In the genomic region with DNA sequence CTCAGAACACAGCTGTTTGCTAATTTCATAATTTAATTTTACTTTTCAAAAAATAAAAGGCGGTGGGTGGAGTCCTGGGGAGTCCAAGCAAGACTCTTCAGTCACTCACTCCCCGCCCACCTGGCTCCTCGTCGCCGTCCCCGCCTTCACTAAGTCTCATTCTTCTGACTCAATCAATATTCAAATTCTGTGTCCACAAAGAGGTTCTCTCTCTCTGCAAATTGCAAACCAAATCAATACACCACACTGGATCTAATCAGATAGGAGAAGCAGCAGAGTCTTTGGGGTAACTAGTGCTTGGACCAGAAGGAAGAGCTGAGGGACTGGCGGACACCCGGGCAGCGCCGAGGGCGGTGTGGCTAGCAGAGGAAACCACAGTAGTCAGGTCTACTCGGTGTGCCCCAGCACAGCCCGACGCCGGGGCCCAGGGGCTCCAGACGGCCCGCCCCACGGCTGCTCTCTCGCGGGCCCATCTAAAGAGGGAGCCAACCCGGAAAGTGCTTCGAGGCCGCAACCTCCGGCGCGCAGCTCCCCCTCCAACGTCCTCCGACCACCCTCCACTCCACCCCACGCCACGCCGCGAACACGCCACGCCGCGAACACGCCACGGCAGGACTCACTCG, we compare ENCODE assay signal across 8 mouse cellular contexts. TPM values are rescaled to one million over a fixed set of nuclear protein-coding genes. Genes with fewer than 3 reads are reported as not detected.
DNase-seq lines count a peak whose midpoint lies in the region; ATAC-seq and TF ChIP-seq lines count a peak whose summit lies in the region.

No protein-coding gene starts in this region.

- TF ChIP-seq CTCF in C2C12 (IDR thresholded peaks at IDR 0.05; ENCODE audit: control insufficient read depth, insufficient read depth, insufficient read length), result no peak
- TF ChIP-seq CTCF in hindbrain, postnatal 0 days (IDR thresholded peaks at IDR 0.05; ENCODE audit: low read depth), result no peak

- H3K27me3 ChIP-seq in C2C12 (ENCODE audit: control insufficient read depth, insufficient read depth, insufficient read length), result peaks cover 5% of the 10 kb centered on the region
- peaks cover 8% of the 10 kb centered on the region; the same call in 1 of the 2 replicates for H3K27me3 ChIP-seq in hindbrain, postnatal 0 days (ENCODE audit: insufficient read depth, low read length)
- H3K27me3 ChIP-seq in midbrain, embryonic 13.5 days, result peaks cover 15% of the 10 kb centered on the region

- H3K27ac ChIP-seq in hindbrain, postnatal 0 days, result peak overlapping the region; percentile 70
- peak overlapping the region; percentile 65 for H3K27ac ChIP-seq in midbrain, embryonic 13.5 days

- peak; percentile 86 for DNase-seq in heart, adult 11 months
- DNase-seq in heart, adult 9 months (ENCODE audit: low spot score in 2 of 2), result no peak
- no peak for DNase-seq in hindbrain, postnatal 0 days (ENCODE audit: low spot score)
- no peak for DNase-seq in left cerebral cortex, adult 18-20 months (ENCODE audit: low spot score in 2 of 2)
- no peak for DNase-seq in layer of hippocampus, adult 11-12 months (ENCODE audit: low spot score)

- H3K36me3 ChIP-seq in C2C12 (ENCODE audit: control insufficient read depth, insufficient read depth), result peaks cover 37% of the 10 kb centered on the region
- H3K36me3 ChIP-seq in hindbrain, postnatal 0 days (ENCODE audit: insufficient read depth, low read length), result peaks cover 24% of the 10 kb centered on the region
- peaks cover 35% of the 10 kb centered on the region for H3K36me3 ChIP-seq in midbrain, embryonic 13.5 days

- H3K9ac ChIP-seq in hindbrain, postnatal 0 days (replicated peaks; ENCODE audit: low read length), result peak overlapping the region; percentile 78
- H3K9ac ChIP-seq in midbrain, embryonic 13.5 days (replicated peaks), result peak overlapping the region; percentile 89

- peak overlapping the region; percentile 72 for H3K4me2 ChIP-seq in hindbrain, postnatal 0 days (ENCODE audit: low read depth, low read length)
- H3K4me2 ChIP-seq in midbrain, embryonic 13.5 days (replicated peaks), result peak overlapping the region; percentile 93

- 0% methylated on average over 39 of the region's 39 CpGs for WGBS in hindbrain, postnatal 0 days
- WGBS in midbrain, embryonic 13.5 days, result under 1% methylated on average over 39 of the region's 39 CpGs

- no peaks in the 10 kb centered on the region for H3K4me1 ChIP-seq in hindbrain, postnatal 0 days (ENCODE audit: insufficient read depth, low read length)
- peaks cover 10% of the 10 kb centered on the region for H3K4me1 ChIP-seq in midbrain, embryonic 13.5 days (replicated peaks)

- H3K9me3 ChIP-seq in hindbrain, postnatal 0 days (ENCODE audit: low read length), result no peaks in the 10 kb centered on the region
- H3K9me3 ChIP-seq in midbrain, embryonic 13.5 days, result no peaks in the 10 kb centered on the region

- H3K79me2 ChIP-seq in C2C12 (ENCODE audit: control insufficient read depth, insufficient read depth), result peaks cover 26% of the 10 kb centered on the region

- ATAC-seq in common myeloid progenitor, adult 5-6 weeks (replicated peaks; ENCODE audit: low read depth, poor library complexity, severe bottlenecking), result peak; percentile 51
- peak; percentile 85 for ATAC-seq in hindbrain, postnatal 0 days
- peak; percentile 86 for ATAC-seq in midbrain, embryonic 13.5 days

- H3K4me3 ChIP-seq in C2C12 (ENCODE audit: insufficient read depth, poor library complexity, severe bottlenecking), result peak overlapping the region; percentile 96
- peak overlapping the region; percentile 87 for H3K4me3 ChIP-seq in hindbrain, postnatal 0 days (ENCODE audit: low read length)
- peak overlapping the region; percentile 98 for H3K4me3 ChIP-seq in midbrain, embryonic 13.5 days (replicated peaks)

- peak overlapping the region; percentile 77 for H3ac ChIP-seq in C2C12 (ENCODE audit: control insufficient read depth, insufficient read length, low read depth)

- peaks cover 22% of the 10 kb centered on the region for H3K79me3 ChIP-seq in C2C12 (ENCODE audit: low read depth)

TF ChIP-seq in C2C12, 6 proteins besides CTCF, POLR2A, EP300 and RAD21:
- TF ChIP-seq MYOD1 (IDR thresholded peaks at IDR 0.05; ENCODE audit: control insufficient read depth, insufficient read length, low read depth), result no peak
- TF ChIP-seq MYOG (IDR thresholded peaks at IDR 0.05; ENCODE audit: control insufficient read depth, extremely low read depth, insufficient read length), result no peak
- no peak for TF ChIP-seq CEBPB (IDR thresholded peaks at IDR 0.05; ENCODE audit: low read depth)
- TF ChIP-seq USF1 (IDR thresholded peaks at IDR 0.05; ENCODE audit: low read depth), result no peak
- TF ChIP-seq MAX (IDR thresholded peaks at IDR 0.05), result no peak
- no peak for TF ChIP-seq FOSL1 (IDR thresholded peaks at IDR 0.05; ENCODE audit: insufficient read depth, low read length, poor library complexity, severe bottlenecking)

RNA-seq across cellular contexts. Expression of a gene that starts 0.5 kb away (rescaled TPM):
- polyA plus RNA-seq in C2C12 (2012; fragmentation: generic; extraction: Trizol), result 81.4 TPM
- 126 and 132 TPM in 2 replicates for total RNA-seq in common myeloid progenitor, adult 5-6 weeks (2017)
- 56.2 and 75.1 TPM in 2 replicates for total RNA-seq in hindbrain, postnatal 0 days (2014; rRNA removed)
- 104 and 111 TPM in 2 replicates for polyA plus RNA-seq in hindbrain, postnatal 0 days (2015; fragmentation: Nextera tagmentation; extraction: Ambion mirVana)
- 144 and 149 TPM in 2 replicates for polyA plus RNA-seq in midbrain, embryonic 13.5 days (2015; fragmentation: Nextera tagmentation; extraction: Ambion mirVana)
- total RNA-seq in left cerebral cortex, adult 18-20 months (2021), result 10 to 100 TPM; 47.7 to 52.2 TPM

RNA-seq across cellular contexts. Expression of a gene that starts 35.3 kb away (rescaled TPM):
- 106 TPM for polyA plus RNA-seq in C2C12 (2012; fragmentation: generic; extraction: Trizol)
- total RNA-seq in common myeloid progenitor, adult 5-6 weeks (2017), result 377 and 448 TPM in 2 replicates
- total RNA-seq in hindbrain, postnatal 0 days (2014; rRNA removed), result 64.4 and 65.3 TPM in 2 replicates
- polyA plus RNA-seq in hindbrain, postnatal 0 days (2015; fragmentation: Nextera tagmentation; extraction: Ambion mirVana), result 634 and 637 TPM in 2 replicates
- polyA plus RNA-seq in midbrain, embryonic 13.5 days (2015; fragmentation: Nextera tagmentation; extraction: Ambion mirVana), result 760 and 762 TPM in 2 replicates
- total RNA-seq in left cerebral cortex, adult 18-20 months (2021), result 100 to 1,000 TPM; 295 to 302 TPM

RNA-seq across cellular contexts. Expression of a gene that starts 54.3 kb away (rescaled TPM):
- polyA plus RNA-seq in C2C12 (2012; fragmentation: generic; extraction: Trizol), result 13.9 TPM
- 7.4 and 14.7 TPM in 2 replicates for total RNA-seq in common myeloid progenitor, adult 5-6 weeks (2017)
- total RNA-seq in hindbrain, postnatal 0 days (2014; rRNA removed), result 12.9 and 13.2 TPM in 2 replicates
- 36.0 and 38.3 TPM in 2 replicates for polyA plus RNA-seq in hindbrain, postnatal 0 days (2015; fragmentation: Nextera tagmentation; extraction: Ambion mirVana)
- 56.9 and 59.5 TPM in 2 replicates for polyA plus RNA-seq in midbrain, embryonic 13.5 days (2015; fragmentation: Nextera tagmentation; extraction: Ambion mirVana)
- total RNA-seq in left cerebral cortex, adult 18-20 months (2021), result 10 to 100 TPM; 29.7 to 34.8 TPM
